Mouse (Mus musculus) CH12.LX (cell line): ENCODE data around the gene Tmprss11c. TPM values are rescaled to one million over a fixed set of nuclear protein-coding genes. Genes with fewer than 3 reads are reported as not detected.

ENCODE experiments used
- DNase-seq: peaks from one replicate; pipeline ENCODE4 v3.0.0-alpha.2; 2013; ENCODE audit errors: extremely low read depth
- H3K27ac ChIP-seq: 2 replicates; pipeline ENCODE4 v1.5.1; 2012; ENCODE audit warnings: low read depth, mild to moderate bottlenecking, control low read depth, moderate library complexity; ENCODE audit not compliant: insufficient read depth
- H3K27me3 ChIP-seq: replicated peaks from 2 replicates; pipeline ENCODE3; 2012; ENCODE audit warnings: inconsistent platforms
- H3K36me3 ChIP-seq, 2 experiments: replicated peaks in 1 of 2; 2 replicates each; pipeline versions ENCODE3 to v1.6.1; 2012; ENCODE audit warnings: inconsistent platforms in 1 of 2, low read length in 1 of 2, mild to moderate bottlenecking in 1 of 2, mixed read lengths in 1 of 2, moderate library complexity in 1 of 2; ENCODE audit not compliant: control insufficient read depth in 1 of 2, insufficient read depth in 1 of 2
- H3K4me1 ChIP-seq, 2 experiments: 2 replicates each; pipeline ENCODE4 v1.6.1; 2012; ENCODE audit warnings: inconsistent platforms in 1 of 2, moderate library complexity in 1 of 2; ENCODE audit not compliant: insufficient read depth in 2 of 2, control insufficient read depth in 1 of 2
- H3K4me2 ChIP-seq: 2 replicates; pipeline ENCODE4 v1.6.1; 2012; ENCODE audit warnings: low read depth, mild to moderate bottlenecking, control low read depth; ENCODE audit not compliant: poor library complexity, insufficient read depth, severe bottlenecking
- H3K4me3 ChIP-seq, 3 experiments: fragments of 150-350 bp in 1 of 3; sonication (generic) in 1 of 3; replicated peaks in 1 of 3; 2 replicates each; pipeline versions ENCODE3 to v1.5.1; 2011 to 2012; ENCODE audit warnings: low read depth in 2 of 3, low read length in 2 of 3, mild to moderate bottlenecking in 2 of 3, moderate library complexity in 2 of 3, control low read depth in 1 of 3, improper control_type of control experiment in 1 of 3, inconsistent platforms in 1 of 3, mixed read lengths in 1 of 3; ENCODE audit not compliant: poor library complexity in 1 of 3
- H3K79me2 ChIP-seq: replicated peaks from 2 replicates; pipeline ENCODE4 v1.6.1; 2012; ENCODE audit warnings: mild to moderate bottlenecking, moderate library complexity; ENCODE audit not compliant: control insufficient read depth, poor library complexity, insufficient read depth, severe bottlenecking; ENCODE audit errors: extremely low read depth
- H3K9ac ChIP-seq: 2 replicates; pipeline ENCODE4 v1.6.1; 2012; ENCODE audit warnings: low read depth, mild to moderate bottlenecking, control low read depth, moderate library complexity; ENCODE audit not compliant: insufficient read depth
- H3K9me3 ChIP-seq: replicated peaks from 2 replicates; pipeline ENCODE3; 2012; ENCODE audit warnings: low read length, inconsistent platforms, mixed read lengths
- CHD1 ChIP-seq: IDR thresholded peaks from 2 replicates; pipeline ENCODE4 v1.6.1; 2012; ENCODE audit warnings: low read depth, low read length, improper control_type of control experiment, inconsistent platforms
- CHD2 ChIP-seq: IDR thresholded peaks from 2 replicates; pipeline ENCODE4 v1.6.1; 2011; ENCODE audit warnings: low read length, improper control_type of control experiment
- E2F4 ChIP-seq: IDR thresholded peaks from 2 replicates; pipeline ENCODE4 v1.6.1; 2011; ENCODE audit warnings: low read depth, low read length, improper control_type of control experiment; ENCODE audit not compliant: insufficient replicate concordance
- ELF1 ChIP-seq: IDR thresholded peaks from 2 replicates; pipeline ENCODE4 v1.6.1; 2014; ENCODE audit warnings: low read depth, mild to moderate bottlenecking, inconsistent platforms, low read length, improper control_type of control experiment
- HCFC1 ChIP-seq: IDR thresholded peaks from 2 replicates; pipeline ENCODE4 v1.6.1; 2012; ENCODE audit warnings: low read depth, mild to moderate bottlenecking, inconsistent platforms, low read length, improper control_type of control experiment
- MAZ ChIP-seq: IDR thresholded peaks from 2 replicates; pipeline ENCODE4 v1.6.1; 2012; ENCODE audit warnings: low read depth, mild to moderate bottlenecking, inconsistent platforms, low read length, improper control_type of control experiment, moderate library complexity
- MEF2A ChIP-seq: IDR thresholded peaks from 2 replicates; pipeline ENCODE4 v1.6.1; 2014; ENCODE audit warnings: low read depth, mild to moderate bottlenecking, inconsistent platforms, low read length, improper control_type of control experiment, borderline replicate concordance
- MYC ChIP-seq: IDR thresholded peaks from 2 replicates; pipeline ENCODE4 v1.6.1; 2011; ENCODE audit warnings: low read depth, mild to moderate bottlenecking, improper control_type of control experiment, low read length
- NRF1 ChIP-seq: IDR thresholded peaks from 2 replicates; pipeline ENCODE4 v1.6.1; 2014; ENCODE audit warnings: low read depth, mild to moderate bottlenecking, inconsistent platforms, low read length, improper control_type of control experiment, moderate library complexity
- PAX5 ChIP-seq: IDR thresholded peaks from 2 replicates; pipeline ENCODE4 v1.6.1; 2012; ENCODE audit warnings: low read length, inconsistent platforms, mixed read lengths
- POLR2A ChIP-seq: IDR thresholded peaks from 2 replicates; pipeline ENCODE4 v1.6.1; 2011; ENCODE audit warnings: low read depth, mild to moderate bottlenecking, improper control_type of control experiment, low read length
- RAD21 ChIP-seq: IDR thresholded peaks from 2 replicates; pipeline ENCODE4 v1.6.1; 2011; ENCODE audit warnings: low read depth, mild to moderate bottlenecking, low read length, improper control_type of control experiment, moderate library complexity
- RCOR1 ChIP-seq: conservative IDR thresholded peaks from 2 replicates; pipeline ENCODE4 v1.6.1; 2012; ENCODE audit warnings: low read depth, mild to moderate bottlenecking, inconsistent platforms, low read length, improper control_type of control experiment
- SMC3 ChIP-seq: IDR thresholded peaks from 2 replicates; pipeline ENCODE4 v1.6.1; 2011; ENCODE audit warnings: low read depth, low read length, improper control_type of control experiment
- TBP ChIP-seq: conservative IDR thresholded peaks from 2 replicates; pipeline ENCODE4 v1.6.1; 2011; ENCODE audit warnings: low read depth, low read length, improper control_type of control experiment
- TCF12 ChIP-seq: IDR thresholded peaks from 2 replicates; pipeline ENCODE4 v1.6.1; 2014; ENCODE audit warnings: low read depth, mild to moderate bottlenecking, inconsistent platforms, low read length, improper control_type of control experiment
- UBTF ChIP-seq: IDR thresholded peaks from 2 replicates; pipeline ENCODE4 v1.6.1; 2012; ENCODE audit warnings: low read depth, mild to moderate bottlenecking, inconsistent platforms, low read length, improper control_type of control experiment, moderate library complexity
- USF1 ChIP-seq: IDR thresholded peaks from 2 replicates; pipeline ENCODE4 v1.6.1; 2014; ENCODE audit warnings: low read depth, mild to moderate bottlenecking, inconsistent platforms, low read length, improper control_type of control experiment
- ZMIZ1 ChIP-seq: IDR thresholded peaks from 2 replicates; pipeline ENCODE4 v1.6.1; 2012; ENCODE audit warnings: low read depth, mild to moderate bottlenecking, inconsistent platforms, low read length, improper control_type of control experiment
- dilution Hi-C: fragments of 300-500 bp; cut with MboI; formaldehyde crosslinking; loops from 2 replicates; pipeline ENCODE4 v1.14.3; 2020; ENCODE audit warnings: low sequenced_read_pairs; ENCODE audit not compliant: extremely low pct_unique_long_range_greater_than_20kb, extremely low pct_ligation_motif_present
- in situ Hi-C: fragments of 300-500 bp; cut with MboI; formaldehyde crosslinking; loops from 3 replicates; pipeline ENCODE4 v1.14.3; 2019; ENCODE audit warnings: low sequenced_read_pairs, low pct_ligation_motif_present, low pct_unique_long_range_greater_than_20kb, mixed read lengths
- polyA plus RNA-seq: library from polyadenylated mRNA; unstranded; fragments of >175 nt; gene quantifications from 2 replicates; pipeline ENCODE4 v1.2.1, GENCODE M21; 2012; ENCODE audit warnings: low read depth; ENCODE audit not compliant: insufficient read length
- total RNA-seq, 2 experiments: library from RNA; depleted of rRNA; stranded (reverse); fragments of 300-350 nt in 1 of 2; fragments of >200 nt in 1 of 2; gene quantifications; 2 replicates each; pipeline ENCODE4 v1.2.3; 2012 to 2014

Tmprss11c gene
- total and polyA plus RNA-seq, 3 experiments: not detected

- H3K79me2 ChIP-seq: no peaks in the 10 kb centered on the region
- TF ChIP-seq MAZ (no peak), TBP (no peak), ZMIZ1 (no peak), SMC3 (no peak), POLR2A (no peak), ELF1 (no peak), CHD2 (no peak), E2F4 (no peak), PAX5 (no peak), USF1 (no peak), RAD21 (no peak), RCOR1 (no peak)
- TF ChIP-seq, all 38 proteins: peak for 0
- in situ Hi-C loops: no loop called here
- dilution Hi-C loops: no loop called here
- Histone ChIP-seq H3K9ac (no peak overlapping the region), H3K27me3 (no peaks in the 10 kb centered on the region), H3K4me1 (no peaks in the 10 kb centered on the region), H3K9me3 (no peaks in the 10 kb centered on the region), H3K27ac (no peak overlapping the region), H3K4me3 (no peak overlapping the region), H3K4me2 (no peak overlapping the region), H3K36me3 (no peaks in the 10 kb centered on the region)
- DNase-seq: no peak
These were observed 14.8 kb upstream of the Tmprss11c start for GRCm38 (mm10) chr5:86303877-86304276.

- no peak for TF ChIP-seq HCFC1
- TF ChIP-seq UBTF: no peak
- TF ChIP-seq E2F4: no peak
- TF ChIP-seq MEF2A: no peak
- no peak for TF ChIP-seq CHD2
- TF ChIP-seq NRF1: no peak
- no peak for TF ChIP-seq TBP
- no peak for TF ChIP-seq CHD1
- no peak for TF ChIP-seq MYC
- no peak for TF ChIP-seq SMC3
- no peak for TF ChIP-seq TCF12
- no peak for DNase-seq
- H3K36me3 ChIP-seq: no peaks in the 10 kb centered on the region
- H3K9ac ChIP-seq: no peak overlapping the region
- no peak overlapping the region for H3K4me3 ChIP-seq
- dilution Hi-C loops: no loop called here
- no peak overlapping the region for H3K27ac ChIP-seq
- peaks cover 0 to 4% of the 10 kb centered on the region in 2 experiments; a peak in 1 of 4 replicates for H3K4me1 ChIP-seq
- no peaks in the 10 kb centered on the region for H3K27me3 ChIP-seq
- no peaks in the 10 kb centered on the region for H3K79me2 ChIP-seq
- in situ Hi-C loops: no loop called here
- H3K4me2 ChIP-seq: no peak overlapping the region
- no peaks in the 10 kb centered on the region for H3K9me3 ChIP-seq
These were observed 42.5 kb downstream of the Tmprss11c start for GRCm38 (mm10) chr5:86246559-86246958.
